Mouse (Mus musculus) olfactory bulb, adult 2 months (tissue): ENCODE measurements around the gene Fam43a. TPM values are rescaled to one million over a fixed set of nuclear protein-coding genes. Genes with fewer than 3 reads are reported as not detected.

Experiments used
- H3K27ac ChIP-seq: fragments of 200-500 bp; 2 replicates; pipeline ENCODE4 v1.5.1; 2012; ENCODE audit warnings: low read depth, low read length; ENCODE audit not compliant: insufficient read depth
- H3K4me1 ChIP-seq: fragments of 200-500 bp; 2 replicates; pipeline ENCODE4 v1.6.1; 2012; ENCODE audit warnings: low read length; ENCODE audit not compliant: control insufficient read depth, insufficient read depth
- H3K4me3 ChIP-seq: fragments of 200-500 bp; 2 replicates; pipeline ENCODE4 v1.5.1; 2012; ENCODE audit warnings: mild to moderate bottlenecking, low read depth, low read length, moderate library complexity; ENCODE audit not compliant: insufficient read depth
- CTCF ChIP-seq: fragments of 200-500 bp; IDR thresholded peaks from 2 replicates; pipeline ENCODE4 v1.5.1; 2012; ENCODE audit warnings: low read depth, mild to moderate bottlenecking, low read length, moderate library complexity; ENCODE audit not compliant: insufficient read depth
- POLR2A ChIP-seq: fragments of 200-500 bp; IDR thresholded peaks from 2 replicates; pipeline ENCODE4 v1.6.1; 2012; ENCODE audit warnings: mild to moderate bottlenecking, low read depth, low read length, moderate library complexity; ENCODE audit not compliant: insufficient read depth
- WGBS: fragments of 180-500 bp; shearing (Covaris S2); methylation state at CpG from one replicate; pipeline ENCODE4 v1.1.7; 2018; 5-methylcytosine and 5-hydroxymethylcytosine counted together
- polyA plus RNA-seq: library from polyadenylated mRNA; stranded (reverse); fragments of >200 nt; gene quantifications from 2 replicates; pipeline ENCODE4 v1.2.4, GENCODE M21; 2012; ENCODE audit warnings: low replicate concordance; ENCODE audit not compliant: missing spikeins, insufficient read depth, insufficient read length

Gene Fam43a
- polyA plus RNA-seq, 1 experiment, result not detected

DNA sequence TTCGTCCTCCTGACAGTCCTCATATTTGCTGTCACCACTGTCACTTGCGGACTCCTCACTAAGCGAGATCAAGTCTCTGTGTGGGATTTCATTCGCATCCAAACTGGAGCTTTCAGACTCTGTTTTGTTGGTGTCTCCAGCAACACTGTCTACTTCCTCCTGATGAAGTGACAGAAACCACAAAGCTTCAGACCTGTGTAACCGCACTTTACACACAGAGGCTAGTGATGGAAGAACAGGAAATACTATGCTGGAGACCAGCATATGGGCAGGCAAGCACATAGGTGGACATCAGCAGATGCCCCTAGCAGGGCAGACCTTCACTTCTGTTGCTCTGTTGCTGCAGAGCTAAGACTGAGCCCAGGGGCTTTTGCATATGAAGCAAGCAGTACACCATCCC, 28.1 kb upstream of the Fam43a start:
- H3K27ac ChIP-seq, result no peak overlapping the region
- WGBS, result 98% methylated on average over 5 of the region's 5 CpGs
- no peak overlapping the region for H3K4me3 ChIP-seq
- no peaks in the 10 kb centered on the region for H3K4me1 ChIP-seq
- no peak for TF ChIP-seq POLR2A
- no peak for TF ChIP-seq CTCF

DNA sequence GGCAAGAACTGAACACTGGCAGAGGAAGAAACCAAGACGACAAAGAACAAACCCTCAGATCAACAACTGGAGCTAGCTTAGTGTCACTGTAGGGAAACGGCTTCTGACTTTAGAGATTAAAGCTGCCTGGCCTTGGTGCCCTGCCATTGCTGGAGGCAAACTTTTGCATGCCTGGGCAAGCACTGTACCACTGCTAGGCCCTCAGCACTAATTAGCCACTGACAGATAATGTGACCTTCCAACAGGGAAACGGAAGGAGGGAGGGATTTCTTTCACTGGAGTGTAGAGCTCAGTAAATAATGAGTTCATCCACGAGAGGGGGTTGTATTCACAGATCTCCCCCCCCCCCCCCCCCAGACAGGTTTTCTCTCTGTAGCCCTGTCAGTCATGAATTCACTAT, 27.3 kb upstream of the Fam43a start:
- no peak overlapping the region for H3K27ac ChIP-seq
- H3K4me1 ChIP-seq, result no peaks in the 10 kb centered on the region
- no peak overlapping the region for H3K4me3 ChIP-seq
- 37% methylated on average over 4 of the region's 4 CpGs for WGBS
- TF ChIP-seq CTCF (no peak), POLR2A (no peak)

DNA sequence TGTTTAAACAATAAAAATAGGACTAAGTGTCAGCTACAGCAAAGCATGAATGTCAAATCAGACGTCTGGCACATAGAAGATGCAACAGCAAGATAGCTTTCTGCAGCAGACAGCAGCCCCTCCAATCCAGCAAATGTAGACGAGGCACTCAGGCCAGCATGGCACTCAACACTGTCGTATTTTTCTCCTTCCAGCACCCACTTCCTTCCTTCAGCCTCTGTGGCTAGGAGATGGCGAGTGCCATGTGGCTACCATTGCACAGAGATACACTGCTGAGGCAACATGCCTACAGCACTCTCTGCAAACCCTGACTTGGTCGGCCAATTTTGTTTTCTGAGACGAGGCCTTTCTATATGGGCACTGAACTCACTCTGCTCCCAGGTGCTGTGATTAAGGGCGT, 23.7 kb upstream of the Fam43a start:
- no peak for TF ChIP-seq CTCF
- TF ChIP-seq POLR2A, result no peak
- Histone ChIP-seq H3K4me3 (no peak overlapping the region), H3K4me1 (no peaks in the 10 kb centered on the region), H3K27ac (no peak overlapping the region)
- WGBS, result 87% methylated on average over 7 of the region's 7 CpGs

DNA sequence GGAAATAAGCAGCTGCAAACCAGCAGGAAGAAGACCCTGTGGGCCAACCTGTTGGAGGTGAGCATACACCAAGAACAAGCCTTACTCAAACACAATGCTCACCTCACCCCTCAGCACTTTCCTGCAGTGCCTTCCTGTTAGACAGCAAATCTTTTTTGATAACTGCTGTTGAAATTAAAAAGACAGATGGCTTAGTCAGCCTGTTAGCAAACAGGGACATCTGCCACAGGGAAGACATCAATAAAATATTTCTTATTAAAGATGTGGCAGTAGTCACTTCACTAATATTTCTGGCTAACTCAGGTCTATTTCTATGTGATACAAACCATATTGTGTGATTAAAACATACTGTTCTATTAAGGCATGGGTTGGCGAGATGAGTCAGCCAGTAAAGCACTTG, 23.1 kb upstream of the Fam43a start:
- H3K4me3 ChIP-seq, result no peak overlapping the region
- no peaks in the 10 kb centered on the region for H3K4me1 ChIP-seq
- TF ChIP-seq POLR2A (no peak), CTCF (no peak)
- H3K27ac ChIP-seq, result no peak overlapping the region
- 92% methylated on average over 1 of the region's 1 CpGs for WGBS

DNA sequence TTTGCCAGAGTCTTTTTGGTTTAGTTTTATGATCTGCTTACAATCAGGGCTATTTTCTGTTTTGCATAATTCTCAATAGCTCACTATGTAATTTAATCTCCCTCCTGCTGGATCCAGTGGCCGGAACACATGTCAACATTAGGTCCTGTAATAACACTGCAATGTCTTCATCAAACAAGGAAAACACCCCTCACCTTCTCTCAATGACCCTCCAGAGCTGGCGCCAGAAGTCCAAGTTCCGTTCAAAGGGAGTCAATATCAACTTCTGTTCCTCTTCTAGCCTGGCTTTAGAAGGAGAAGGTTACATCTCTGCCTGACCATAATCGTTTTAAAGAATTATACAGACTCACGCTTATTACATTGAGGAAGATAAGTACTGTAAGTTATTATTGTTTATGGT, 18.8 kb upstream of the Fam43a start:
- no peaks in the 10 kb centered on the region for H3K4me1 ChIP-seq
- no peak for TF ChIP-seq POLR2A
- no peak for TF ChIP-seq CTCF
- H3K4me3 ChIP-seq, result no peak overlapping the region
- H3K27ac ChIP-seq, result no peak overlapping the region
- 91% methylated on average over 5 of the region's 5 CpGs for WGBS

DNA sequence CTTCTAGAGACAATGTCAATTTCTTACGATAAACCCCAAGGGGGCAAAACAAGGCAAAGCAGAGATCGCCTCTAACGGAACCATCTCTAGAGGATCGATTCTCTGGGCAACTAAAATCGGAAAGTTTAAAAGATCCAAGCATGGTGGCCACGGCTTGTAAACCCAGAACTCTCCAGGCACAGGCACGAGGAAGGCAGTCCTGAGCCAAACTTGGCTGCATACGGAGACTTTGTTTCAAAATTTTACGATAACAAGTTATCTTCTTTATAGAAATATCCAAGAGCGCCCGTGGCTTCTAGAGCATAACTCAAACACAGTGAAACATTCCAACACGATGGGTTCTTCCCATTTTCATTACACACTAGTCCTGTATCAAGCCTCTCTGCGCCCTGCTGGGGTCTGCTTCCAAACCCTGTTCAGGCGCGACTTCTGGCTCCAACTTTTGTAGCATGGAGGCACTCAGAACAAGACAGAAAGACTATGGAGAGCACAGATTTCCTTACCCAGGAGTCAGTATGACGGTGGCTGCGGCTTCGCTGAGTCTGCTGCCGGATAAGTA, 12.5 kb upstream of the Fam43a start:
- TF ChIP-seq POLR2A, result 0 out of 2 replicates have a peak, but pooled peaks have one; percentile 27
- no peak for TF ChIP-seq CTCF
- Histone ChIP-seq H3K27ac (peak overlapping the region; percentile 48; the same call in 1 of the 2 replicates), H3K4me1 (0 out of 2 replicates have a peak, but pooled peaks cover 3% of the 10 kb centered on the region), H3K4me3 (peak overlapping the region; percentile 86)
- WGBS, result 1% methylated on average over 19 of the region's 19 CpGs

DNA sequence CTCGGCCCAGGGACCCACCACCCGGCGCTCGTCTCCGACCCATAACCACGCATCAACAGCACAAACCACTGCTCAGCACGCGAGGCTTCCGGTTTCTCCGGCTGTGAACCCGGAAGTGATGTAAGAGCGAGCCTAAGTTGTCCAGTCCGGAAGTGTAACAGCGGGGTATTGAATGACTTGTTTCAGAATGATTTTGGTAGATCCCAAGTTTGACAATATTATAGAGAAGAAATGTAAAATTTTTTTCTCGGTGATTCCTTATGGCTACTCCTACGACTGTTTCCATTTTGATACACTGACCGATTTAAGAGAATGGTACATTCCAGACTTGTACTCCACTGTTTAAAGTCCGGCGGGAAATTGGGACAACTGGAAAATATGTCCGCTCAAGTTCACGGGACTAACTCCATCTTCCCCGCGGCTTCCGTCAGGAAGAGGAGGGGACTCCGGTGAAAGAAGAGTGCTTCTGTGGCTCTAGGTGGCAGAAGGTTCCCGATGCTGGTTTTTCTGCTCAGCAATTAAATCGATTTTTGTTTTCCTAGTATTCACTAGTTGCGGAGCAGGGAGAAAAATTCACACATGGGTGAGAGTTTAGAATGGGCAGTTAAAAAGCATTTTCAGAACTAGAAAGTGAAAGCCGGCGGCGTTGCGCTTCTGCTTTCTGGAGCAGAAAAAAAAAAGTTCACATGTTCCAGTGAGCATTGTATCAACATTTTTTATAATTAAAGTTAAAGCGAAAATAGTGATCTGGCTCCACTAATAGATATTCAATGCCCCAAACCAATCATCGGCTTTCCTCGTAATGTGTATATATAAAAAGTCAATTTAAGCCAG, 11.8 kb upstream of the Fam43a start, which contains the start of gene Lsg1:
Gene Lsg1, minus strand, starts transcription at position 99 of the 834 bp plus-strand sequence.
- no peak for TF ChIP-seq CTCF
- 0 out of 2 replicates have a peak, but pooled peaks have one; percentile 7 for TF ChIP-seq POLR2A
- WGBS, result 2% methylated on average over 35 of the region's 35 CpGs
- Histone ChIP-seq H3K4me1 (0 out of 2 replicates have a peak, but pooled peaks cover 3% of the 10 kb centered on the region), H3K4me3 (peak within 1 kb of the TSS; percentile 86), H3K27ac (peak within 1 kb of the TSS; percentile 48; the same call in 1 of the 2 replicates)

DNA sequence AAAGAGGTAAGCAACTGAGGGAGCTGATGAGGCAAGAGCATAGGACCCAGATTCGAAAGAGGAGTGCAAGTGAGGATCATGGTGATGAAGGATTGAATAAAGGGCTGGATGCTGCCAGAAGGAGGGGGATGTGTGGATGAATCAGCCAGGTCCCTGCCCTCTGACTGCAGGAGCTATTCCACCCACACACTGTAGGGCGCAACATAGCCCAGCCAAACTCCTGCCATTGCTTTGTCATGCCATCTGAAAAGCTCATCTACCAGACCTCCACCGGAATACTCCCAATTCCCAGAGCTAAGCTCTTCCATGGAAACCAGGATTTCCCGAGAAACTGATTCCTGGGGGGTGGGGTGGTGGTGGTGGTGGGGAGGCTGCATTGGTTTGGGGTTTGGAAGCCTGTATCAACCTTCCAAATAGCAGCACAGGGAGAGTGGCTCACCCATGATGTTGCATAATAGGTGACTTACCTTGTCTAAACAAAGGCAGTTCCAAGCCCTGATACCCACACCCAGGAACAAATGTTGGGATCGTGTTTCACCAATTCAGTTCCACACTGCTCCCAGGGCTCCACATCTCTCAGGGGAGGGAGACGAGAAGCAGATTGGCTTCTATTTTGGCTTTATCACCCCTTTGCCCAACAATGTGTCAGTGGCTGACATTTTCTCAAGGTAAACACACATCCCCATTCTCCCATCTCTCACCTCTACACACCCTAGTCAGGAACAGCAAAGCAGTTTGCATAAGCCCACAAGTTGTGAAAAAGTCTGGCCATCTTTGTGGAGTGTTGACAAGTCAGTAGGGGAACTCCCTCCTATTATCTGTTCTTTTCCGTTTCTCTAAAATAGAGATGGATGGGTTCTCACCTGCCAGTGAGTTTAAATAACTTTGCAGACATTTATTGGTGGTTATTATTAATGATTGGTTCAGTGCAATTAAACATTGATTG, 9.0 kb upstream of the Fam43a start:
- 34% methylated on average over 7 of the region's 7 CpGs for WGBS
- TF ChIP-seq CTCF (no peak), POLR2A (no peak)
- Histone ChIP-seq H3K4me3 (no peak overlapping the region), H3K27ac (no peak overlapping the region), H3K4me1 (0 out of 2 replicates have a peak, but pooled peaks cover 3% of the 10 kb centered on the region)

DNA sequence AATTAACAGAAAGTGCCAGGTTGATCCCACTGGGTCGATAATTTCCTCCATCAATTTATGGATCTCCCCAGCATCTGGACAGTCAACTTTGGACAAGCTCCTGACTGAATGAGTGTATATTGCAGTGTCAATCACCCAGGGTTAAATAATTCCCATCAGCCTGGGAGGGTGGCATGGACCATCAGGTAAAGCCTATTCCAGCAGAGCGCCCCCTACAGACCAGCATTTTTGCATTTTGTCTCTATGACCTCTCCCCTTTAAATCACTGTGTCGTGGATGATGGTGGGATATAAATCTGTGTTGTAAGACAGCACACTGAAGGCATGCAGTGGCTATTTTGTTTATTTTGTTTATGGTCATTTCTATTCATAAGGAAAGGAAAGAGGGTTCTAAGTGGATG, 7.5 kb upstream of the Fam43a start:
- peaks cover 3% of the 10 kb centered on the region for H3K4me1 ChIP-seq
- TF ChIP-seq CTCF, result no peak
- no peak overlapping the region for H3K4me3 ChIP-seq
- 44% methylated on average over 3 of the region's 3 CpGs for WGBS
- no peak overlapping the region for H3K27ac ChIP-seq
